Mouse (Mus musculus): Measurements from ENCODE around the gene Peg12.

GRCm38 (mm10) chr7:62463878-62464755, at the start of gene Peg12:
- no peak for TF ChIP-seq POLR2A (IDR thresholded peaks at IDR 0.05; ENCODE audit: borderline replicate concordance, insufficient read depth, low read length)
- TF ChIP-seq CTCF (IDR thresholded peaks at IDR 0.05; ENCODE audit: borderline replicate concordance, insufficient read depth, low read depth, low read length) = no peak

All from cerebellum, adult 2 months (tissue).